Mouse (Mus musculus): Measurements from ENCODE around the gene Eef1akmt2.

- TF ChIP-seq TAL1 (IDR thresholded peaks at IDR 0.05; ENCODE audit: low read length): no peak
- TF ChIP-seq GATA1 (IDR thresholded peaks at IDR 0.05; ENCODE audit: low read length): 0 out of 2 replicates have a peak, but pooled peaks have one; percentile 32
Observed at GRCm38 (mm10) chr7:132778630-132779029, 73.8 kb downstream of the Eef1akmt2 start.
